Mouse (Mus musculus): ENCODE results near the gene Tmem179b. TPM values are rescaled to one million over a fixed set of nuclear protein-coding genes. Genes with fewer than 3 reads are reported as not detected.
"Not testable (repeated sequence)": the region's sequence is repeated elsewhere in the genome, so short reads cannot be mapped to it uniquely, and the experiment has no call there.

The Tmem179b gene
- total RNA-seq, 2 experiments from 2014 or later, result 8.9 to 11.0 TPM

DNA sequence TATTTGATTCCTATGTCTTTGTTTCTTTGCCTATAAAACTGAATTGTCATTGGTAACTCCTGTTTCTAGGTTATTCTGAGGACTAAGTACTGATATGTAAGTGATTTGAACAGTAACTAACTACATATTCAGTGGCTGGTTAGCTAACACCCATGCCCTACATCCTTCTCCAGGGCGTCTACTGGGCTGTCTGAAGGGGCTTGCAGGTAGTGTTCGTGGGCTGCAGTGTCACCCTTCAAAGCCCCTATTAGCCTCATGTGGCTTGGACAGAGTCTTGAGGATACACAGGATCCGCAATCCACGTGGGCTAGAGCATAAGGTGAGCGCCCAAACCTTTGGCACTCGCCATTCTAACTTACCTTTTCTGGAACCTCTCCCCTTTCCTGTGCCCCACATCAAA, 34.6 kb downstream of the Tmem179b start:
- intact Hi-C loops (cut with DNase I), result no loop called here
- no peak for DNase-seq (ENCODE audit: low spot score in 2 of 2)

DNA sequence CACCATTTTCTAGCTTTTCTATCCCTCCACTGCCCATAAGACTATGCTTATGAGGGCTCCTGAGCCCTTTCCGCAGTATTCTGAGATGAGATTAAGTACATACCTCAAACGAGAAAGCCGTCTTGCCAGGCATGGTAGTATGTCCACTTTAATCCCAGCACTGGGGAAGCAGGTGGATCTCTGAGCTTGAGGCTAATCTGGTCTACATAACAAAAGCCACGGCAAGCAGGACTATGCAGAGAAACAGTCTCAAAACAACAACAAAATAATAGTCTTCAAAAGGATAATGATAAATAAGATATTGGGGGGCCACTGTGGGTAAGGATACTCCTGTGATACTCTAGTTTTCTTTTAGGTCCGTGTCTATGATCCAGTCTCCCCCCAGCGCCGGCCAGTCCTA, 35.4 kb downstream of the Tmem179b start:
- DNase-seq (ENCODE audit: low spot score in 2 of 2), result no peak
- intact Hi-C loops (cut with DNase I), result no loop called here

GRCm38 (mm10) chr19:8736160-8736467, 38.2 kb downstream of the Tmem179b start:
- intact Hi-C loops (cut with DNase I), result no loop called here
- no peak for DNase-seq (ENCODE audit: low spot score in 2 of 2)

DNA sequence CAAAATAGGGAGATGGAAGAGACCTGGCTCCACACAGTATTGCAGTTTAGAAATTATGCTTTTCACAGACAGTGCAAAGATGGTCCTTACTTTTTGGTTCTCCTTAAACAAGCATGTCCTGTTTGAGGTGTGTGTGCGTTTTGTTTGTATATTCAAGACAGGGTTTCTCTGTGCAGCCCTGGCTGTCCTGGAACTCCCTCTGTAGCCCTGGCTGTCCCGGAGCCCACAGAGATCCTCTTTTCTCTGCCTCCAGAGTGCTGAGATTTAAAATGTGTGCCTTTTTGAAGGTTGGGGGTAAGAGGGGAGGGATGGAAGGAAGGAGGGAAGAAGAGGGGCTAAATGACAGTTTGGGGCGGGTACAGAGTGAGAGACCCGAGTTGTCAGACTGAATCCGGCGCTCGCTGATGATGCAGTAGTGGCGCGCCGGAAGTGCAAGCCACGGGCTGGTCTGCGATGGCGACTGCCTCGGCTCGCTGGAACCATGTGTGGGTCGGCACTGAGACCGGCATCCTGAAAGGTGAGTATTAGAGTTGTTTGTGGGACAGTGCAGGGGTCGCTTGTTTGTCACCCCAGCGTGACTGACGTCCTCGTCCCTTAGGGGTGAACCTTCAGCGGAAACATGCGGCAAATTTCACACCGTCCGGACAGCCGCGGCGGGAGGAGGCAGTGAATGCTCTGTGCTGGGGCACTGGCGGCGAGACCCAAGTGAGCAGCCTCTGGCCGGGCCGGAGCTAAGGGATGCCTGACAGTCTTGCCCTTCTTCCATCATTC, 38.7 kb downstream of the Tmem179b start, which contains the start of gene Wdr74:
TSS of gene Wdr74 (plus strand) at position 439 of the 771 bp plus-strand sequence.
- intact Hi-C loops (cut with DNase I), result no loop called here

DNA sequence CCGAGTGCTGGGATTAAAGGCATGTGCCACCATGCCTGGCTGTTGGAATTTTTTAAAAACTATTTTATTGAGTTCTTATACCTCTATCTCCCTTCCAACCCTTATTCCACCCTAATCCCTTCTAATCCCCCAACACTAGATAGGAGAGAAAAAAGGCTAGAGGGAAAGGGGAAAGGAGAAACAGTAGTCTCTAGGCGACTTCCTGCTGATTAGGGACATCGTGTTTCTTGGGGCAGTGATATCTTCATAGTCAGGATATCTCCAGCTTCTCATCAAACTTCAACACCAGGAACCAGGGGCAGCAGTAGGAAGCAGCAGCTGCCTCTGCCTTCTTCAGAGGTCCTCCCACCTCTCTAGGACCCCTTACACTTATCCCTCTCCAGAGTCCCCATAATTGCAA, 39.9 kb downstream of the Tmem179b start:
- intact Hi-C loops (cut with DNase I), result no loop called here
- no peak for DNase-seq (ENCODE audit: low spot score in 2 of 2)

More for the DNA sequence above, 38.7 kb downstream of the Tmem179b start, which contains the start of gene Wdr74:
- peak; percentile 94 for DNase-seq (ENCODE audit: low spot score in 2 of 2)

DNA sequence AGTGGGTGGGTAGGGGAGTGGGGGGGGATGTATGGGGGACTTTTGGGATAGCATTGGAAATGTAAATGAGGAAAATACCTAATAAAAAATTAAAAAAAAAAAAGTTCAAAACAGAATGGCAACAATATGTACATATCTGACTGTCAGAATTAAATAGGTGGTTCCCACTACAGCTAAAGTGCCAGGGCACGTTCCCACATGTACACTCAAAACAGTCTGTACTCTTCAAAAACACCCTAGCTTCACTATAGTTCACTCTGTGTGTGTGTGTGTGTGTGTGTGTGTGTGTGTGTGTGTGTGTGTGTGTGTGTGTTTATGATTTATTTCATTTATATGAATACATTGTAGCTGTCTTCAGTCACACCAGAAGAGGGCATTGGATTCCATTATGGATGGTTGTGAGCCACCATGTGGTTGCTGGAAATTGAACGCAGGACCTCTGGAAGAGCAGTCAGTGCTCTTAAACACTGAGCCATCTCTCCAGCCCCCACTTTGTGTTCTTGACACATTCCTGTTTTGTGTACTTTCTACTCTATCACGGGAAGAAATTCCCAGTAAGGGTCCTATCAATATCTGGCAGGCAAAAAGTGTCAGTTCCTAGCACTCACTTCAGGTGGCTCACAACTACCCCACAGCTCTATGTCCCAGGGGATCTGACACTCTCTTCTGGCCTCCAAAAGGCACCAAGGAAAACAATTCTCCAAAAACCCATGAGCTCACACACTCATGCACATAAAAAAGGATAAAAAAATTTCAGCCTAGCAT, 45.8 kb downstream of the Tmem179b start:
- DNase-seq (ENCODE audit: low spot score in 2 of 2); intact Hi-C loops (cut with DNase I): not testable (repeated sequence)

- no peak for DNase-seq (ENCODE audit: low spot score in 2 of 2)
These were observed 46.7 kb downstream of the Tmem179b start for GRCm38 (mm10) chr19:8727495-8728114.

GRCm38 (mm10) chr19:8726609-8727390, 47.5 kb downstream of the Tmem179b start:
- intact Hi-C loops (cut with DNase I), result no loop called here
- DNase-seq (ENCODE audit: low spot score in 2 of 2), result no peak

More at GRCm38 (mm10) chr19:8727495-8728114, 46.7 kb downstream of the Tmem179b start:
- intact Hi-C loops (cut with DNase I), result no loop called here

DNA sequence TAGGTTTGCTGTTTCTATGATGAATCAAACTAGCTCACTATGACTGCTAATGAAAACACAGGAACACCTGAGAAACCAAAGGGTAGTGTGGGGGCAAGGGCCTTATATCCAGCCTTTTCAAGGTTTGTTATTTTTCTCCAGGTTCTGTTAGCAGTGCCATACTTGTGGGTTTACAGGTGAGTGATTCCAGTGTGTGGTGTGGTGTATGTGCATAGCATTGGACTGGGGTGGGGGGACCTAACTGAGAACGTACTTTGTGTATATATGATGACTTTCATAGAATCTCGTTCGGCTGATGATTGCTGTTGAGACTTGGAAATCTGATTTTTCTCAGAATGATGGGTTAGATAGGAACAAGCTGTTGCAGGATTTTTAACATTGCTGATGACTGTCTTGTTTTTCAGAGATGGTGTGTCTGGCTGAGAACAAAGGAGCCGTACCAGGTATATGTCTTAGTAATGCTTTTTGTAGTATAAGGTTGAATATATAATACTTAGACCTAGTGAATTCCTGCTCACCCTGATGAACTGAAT, 49.1 kb downstream of the Tmem179b start:
- intact Hi-C loops (cut with DNase I), result no loop called here
- no peak for DNase-seq (ENCODE audit: low spot score in 2 of 2)

- no peak for DNase-seq (ENCODE audit: low spot score in 2 of 2)
- intact Hi-C loops (cut with DNase I), result no loop called here
These were observed 49.9 kb downstream of the Tmem179b start for GRCm38 (mm10) chr19:8724392-8724791.

DNA sequence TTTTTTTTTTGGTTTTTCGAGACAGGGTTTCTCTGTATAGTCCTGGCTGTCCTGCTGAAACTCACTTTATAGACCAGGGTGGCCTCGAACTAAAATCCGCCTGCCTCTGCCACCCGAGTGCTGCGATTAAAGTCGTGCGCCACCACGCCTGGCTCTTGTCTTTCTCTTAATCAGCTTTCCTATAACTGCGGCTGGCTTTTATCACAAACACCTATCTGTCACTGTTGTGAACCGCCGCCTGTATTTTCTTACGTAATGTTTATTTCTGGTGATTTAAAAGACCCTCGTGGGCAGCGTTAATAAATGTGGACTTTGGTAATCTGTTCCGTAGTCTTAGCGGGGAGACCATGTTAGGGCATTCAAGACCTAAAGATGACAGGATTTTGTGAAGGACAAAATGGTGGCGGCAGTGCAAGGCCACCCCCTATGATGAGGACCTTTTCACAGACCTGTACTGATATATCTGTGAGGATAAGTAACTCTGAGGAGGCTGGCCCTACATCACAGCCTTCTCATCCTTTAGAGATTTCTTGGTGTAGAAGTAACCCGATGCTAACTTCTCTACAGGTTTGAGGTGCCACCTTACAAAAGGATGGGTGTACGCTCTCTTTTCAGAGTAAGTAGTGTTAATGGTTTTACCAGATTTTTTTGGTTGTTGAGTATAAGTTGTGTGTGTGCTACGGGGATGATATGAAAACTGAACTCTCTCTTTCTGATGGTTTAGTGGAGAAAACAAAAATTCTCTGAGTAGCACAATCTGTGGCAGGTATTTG, 50.5 kb downstream of the Tmem179b start:
- intact Hi-C loops (cut with DNase I), result no loop called here
- DNase-seq (ENCODE audit: low spot score in 2 of 2), result peak in 1 of 2 experiments; percentile 9

DNA sequence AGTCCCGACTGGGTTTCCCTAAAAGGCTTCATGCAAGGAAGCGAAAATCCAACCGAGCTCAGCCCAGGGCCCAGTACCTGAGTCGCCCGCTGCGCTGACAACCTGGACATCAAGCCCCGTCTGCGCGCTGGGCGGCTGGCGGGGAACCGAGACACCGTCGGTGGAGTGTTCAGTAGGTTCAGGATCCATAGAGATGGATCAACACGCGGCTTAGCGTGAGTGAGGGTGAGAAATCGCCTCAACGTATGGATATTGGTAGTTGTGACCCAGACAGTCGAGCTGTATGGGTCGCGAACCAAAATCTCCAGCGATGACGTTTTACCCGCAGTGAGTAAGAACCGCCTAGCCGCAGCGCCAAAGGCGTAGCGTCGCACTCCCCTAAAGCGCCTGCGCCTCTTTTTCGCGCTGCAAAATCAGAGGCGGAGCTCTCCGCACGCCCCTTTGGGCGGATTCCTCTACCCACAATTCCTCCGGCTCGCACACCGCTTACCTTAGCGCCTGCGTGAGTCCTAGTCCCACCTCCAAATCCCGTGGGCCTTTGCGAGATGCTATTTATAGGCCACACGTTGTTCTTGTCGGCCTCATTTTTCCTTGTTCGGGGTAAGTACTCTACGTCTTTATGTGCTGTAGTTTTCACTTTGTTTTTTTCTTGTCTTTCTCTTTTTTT, 51.2 kb downstream of the Tmem179b start, which contains the start of gene Slc3a2:
TSS of gene Slc3a2 (minus strand) at position 463 of the 667 bp plus-strand sequence.
- intact Hi-C loops (cut with DNase I), result no loop called here
- peak; percentile 96 to 98 for DNase-seq (ENCODE audit: low spot score in 2 of 2)

DNA sequence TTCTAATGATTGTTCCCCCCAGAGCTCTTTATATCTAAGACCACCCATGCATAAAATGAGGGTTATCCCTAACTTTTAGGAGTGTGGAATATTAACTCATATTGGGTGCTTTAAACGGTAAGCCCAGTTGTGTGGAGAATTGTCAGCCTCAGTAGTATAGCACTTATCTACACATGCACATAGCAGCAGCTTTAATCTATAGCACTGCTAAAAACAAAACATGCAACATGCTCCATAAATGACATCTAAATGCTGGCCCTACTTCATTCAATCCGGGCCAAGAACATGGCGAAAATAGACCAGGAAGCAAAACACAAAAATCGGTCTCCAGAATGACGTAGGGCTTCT, 51.7 kb downstream of the Tmem179b start:
- DNase-seq (ENCODE audit: low spot score in 2 of 2), result no peak
- intact Hi-C loops (cut with DNase I), result no loop called here

Small RNA genes lying within 50 kb of the gene (microRNA-seq; reads per million reads assigned to microRNA genes)
- gene Mir6992, result not detected

Other genes with a start within 250 kb of the Tmem179b start
- gene Slc22a8, start 183.2 kb downstream of the Tmem179b start, total RNA-seq (2021), result 10 to 100 TPM; 10.7 to 14.3 TPM
- 1 to 10 TPM; 5.0 to 6.0 TPM for gene Slc22a6, start 156.4 kb downstream of the Tmem179b start, total RNA-seq (2021)
- gene Chrm1, start 110.7 kb downstream of the Tmem179b start, total RNA-seq (2021), result 100 to 1,000 TPM; 157 to 166 TPM
- gene Slc3a2, start 51.1 kb downstream of the Tmem179b start, total RNA-seq (2021), result 100 to 1,000 TPM; 151 to 173 TPM
- 10 to 100 TPM; 50.8 to 55.2 TPM for gene Wdr74, start 38.6 kb downstream of the Tmem179b start, total RNA-seq (2021)
- 1 to 10 TPM in 1 of 2 experiments, not detected in 1; 3.4 TPM for gene 1700092M07Rik, start 33.7 kb downstream of the Tmem179b start, total RNA-seq (2021)
- 10 to 100 TPM; 57.9 to 81.8 TPM for gene Stx5a, start 33.1 kb downstream of the Tmem179b start, total RNA-seq (2021)
- gene Nxf1, start 17.4 kb downstream of the Tmem179b start, total RNA-seq (2021), result 10 to 100 TPM; 68.5 to 99.7 TPM
- 10 to 100 TPM; 68.5 to 75.9 TPM for gene Tmem223, start 3.5 kb downstream of the Tmem179b start, total RNA-seq (2021)
- gene Taf6l, start 11.9 kb upstream of the Tmem179b start, total RNA-seq (2021), result 10 to 100 TPM; 12.5 to 14.4 TPM
- gene Polr2g, start 24.1 kb upstream of the Tmem179b start, total RNA-seq (2021), result 100 to 1,000 TPM; 102 to 107 TPM
- 1 to 10 TPM; 4.9 to 6.3 TPM for gene Zbtb3, start 28.1 kb upstream of the Tmem179b start, total RNA-seq (2021)
- 10 to 100 TPM; 33.1 to 33.3 TPM for gene Ttc9c, start 44.9 kb upstream of the Tmem179b start, total RNA-seq (2021)
- gene Hnrnpul2, start 45.5 kb upstream of the Tmem179b start, total RNA-seq (2021), result 100 to 1,000 TPM; 110 to 118 TPM
- gene AC129217.1, start 55.3 kb upstream of the Tmem179b start, total RNA-seq (2021), result not detected
- 100 to 1,000 TPM; 118 TPM for gene Bscl2, start 63.0 kb upstream of the Tmem179b start, total RNA-seq (2021)
- gene Gng3, start 64.7 kb upstream of the Tmem179b start, total RNA-seq (2021), result 100 to 1,000 TPM; 190 to 230 TPM
- gene Lrrn4cl, start 76.3 kb upstream of the Tmem179b start, total RNA-seq (2021), result 1 to 10 TPM; 1.3 to 1.6 TPM
- 100 to 1,000 TPM in 1 of 2 experiments, 10 to 100 TPM in 1; 92.2 to 101 TPM for gene Ubxn1, start 97.0 kb upstream of the Tmem179b start, total RNA-seq (2021)
- 10 to 100 TPM; 32.1 to 39.8 TPM for gene Uqcc3, start 106.5 kb upstream of the Tmem179b start, total RNA-seq (2021)
- gene Lbhd1, start 109.3 kb upstream of the Tmem179b start, total RNA-seq (2021), result 1 to 10 TPM; 4.8 to 5.0 TPM
- gene Gm49403, start 109.5 kb upstream of the Tmem179b start, total RNA-seq (2021), result not detected
- gene 1810009A15Rik, start 114.4 kb upstream of the Tmem179b start, total RNA-seq (2021), result 10 to 100 TPM; 21.6 to 26.6 TPM
- 1 to 10 TPM in 1 of 2 experiments, not detected in 1; 7.6 TPM for gene Gm49416, start 114.5 kb upstream of the Tmem179b start, total RNA-seq (2021)
- 10 to 100 TPM; 22.4 to 25.3 TPM for gene Ints5, start 118.5 kb upstream of the Tmem179b start, total RNA-seq (2021)
- 100 to 1,000 TPM in 1 of 2 experiments, 10 to 100 TPM in 1; 95.3 to 102 TPM for gene Ganab, start 123.6 kb upstream of the Tmem179b start, total RNA-seq (2021)
- 100 to 1,000 TPM; 167 to 187 TPM for gene B3gat3, start 145.9 kb upstream of the Tmem179b start, total RNA-seq (2021)
- 1 to 10 TPM; 7.0 to 7.2 TPM for gene Rom1, start 154.9 kb upstream of the Tmem179b start, total RNA-seq (2021)
- 10 to 100 TPM in 1 of 2 experiments, 1 to 10 TPM in 1; 9.6 to 12.6 TPM for gene Eml3, start 155.1 kb upstream of the Tmem179b start, total RNA-seq (2021)
- gene Mta2, start 167.4 kb upstream of the Tmem179b start, total RNA-seq (2021), result 10 to 100 TPM; 43.9 to 52.0 TPM
- gene Tut1, start 179.4 kb upstream of the Tmem179b start, total RNA-seq (2021), result 10 to 100 TPM; 17.5 to 21.5 TPM
- gene Eef1g, start 192.6 kb upstream of the Tmem179b start, total RNA-seq (2021), result 100 to 1,000 TPM; 219 to 232 TPM
- gene Ahnak, start 214.8 kb upstream of the Tmem179b start, total RNA-seq (2021), result 10 to 100 TPM; 16.6 to 32.1 TPM